Mouse (Mus musculus) ES-Bruce4 (cell line): Measurements from ENCODE around the gene Sspo. TPM values are rescaled to one million over a fixed set of nuclear protein-coding genes. Genes with fewer than 3 reads are reported as not detected.

Experiments used
- H3K27ac ChIP-seq: 2 replicates; pipeline ENCODE4 v1.5.1; 2012; ENCODE audit warnings: low read length, inconsistent platforms; ENCODE audit not compliant: insufficient read depth
- H3K27me3 ChIP-seq: 2 replicates; pipeline ENCODE4 v1.6.1; 2012; ENCODE audit warnings: mild to moderate bottlenecking, low read length, inconsistent platforms; ENCODE audit not compliant: control insufficient read depth, poor library complexity, insufficient read depth, severe bottlenecking
- H3K36me3 ChIP-seq: 2 replicates; pipeline ENCODE4 v1.6.1; 2012; ENCODE audit warnings: inconsistent platforms, mild to moderate bottlenecking, low read length, moderate library complexity; ENCODE audit not compliant: control insufficient read depth, poor library complexity, insufficient read depth, severe bottlenecking
- H3K4me1 ChIP-seq: one replicate; pipeline ENCODE4 v1.8.1; 2011; ENCODE audit warnings: low read length; ENCODE audit not compliant: control insufficient read depth, insufficient read depth
- H3K4me3 ChIP-seq: 2 replicates; pipeline ENCODE4 v1.5.1; 2011; ENCODE audit warnings: low read depth, mild to moderate bottlenecking, low read length
- H3K9ac ChIP-seq: 2 replicates; pipeline ENCODE4 v1.6.1; 2012; ENCODE audit warnings: low read depth, mild to moderate bottlenecking, inconsistent platforms; ENCODE audit not compliant: poor library complexity, severe bottlenecking
- H3K9me3 ChIP-seq: replicated peaks from 2 replicates; pipeline ENCODE4 v1.6.1; 2012; ENCODE audit warnings: mild to moderate bottlenecking, low read length, inconsistent platforms; ENCODE audit not compliant: control insufficient read depth, poor library complexity, insufficient read depth, severe bottlenecking
- CTCF ChIP-seq: IDR thresholded peaks from one replicate; pipeline ENCODE4 v1.8.1; 2011; ENCODE audit warnings: low read depth, low read length
- EP300 ChIP-seq: IDR thresholded peaks from 2 replicates; pipeline ENCODE4 v1.6.1; 2011; ENCODE audit warnings: low read depth, low read length; ENCODE audit not compliant: insufficient read depth
- POLR2A ChIP-seq: IDR thresholded peaks from one replicate; pipeline ENCODE4 v1.8.1; 2011; ENCODE audit warnings: low read length; ENCODE audit not compliant: insufficient read depth
- polyA plus RNA-seq: library from polyadenylated mRNA; stranded (reverse); fragments of >200 nt; gene quantifications from 2 replicates; pipeline ENCODE4 v1.2.4, GENCODE M21; 2011; ENCODE audit warnings: low read depth; ENCODE audit not compliant: missing spikeins, insufficient read depth, insufficient read length

Gene Sspo
- 0.19 and 0.29 TPM in 2 replicates for polyA plus RNA-seq

- H3K9me3 ChIP-seq, result no peaks in the 10 kb centered on the region
- TF ChIP-seq CTCF, result no peak
- no peak for TF ChIP-seq EP300
- no peak for TF ChIP-seq POLR2A
- H3K27ac ChIP-seq, result no peak within 1 kb of the TSS
Observed at GRCm38 (mm10) chr6:48447929-48448328, at the start of gene Sspo. Gene Sspo, plus strand, starts transcription at chr6:48448229.

GRCm38 (mm10) chr6:48399906-48400305 is 48.1 kb upstream of the Sspo start:
- TF ChIP-seq EP300 (no peak), CTCF (no peak), POLR2A (no peak)
- Histone ChIP-seq H3K4me1 (no peaks in the 10 kb centered on the region), H3K36me3 (no peaks in the 10 kb centered on the region; the same call in none of the 2 replicates), H3K9ac (no peak overlapping the region), H3K4me3 (no peak overlapping the region), H3K27ac (no peak overlapping the region), H3K27me3 (no peaks in the 10 kb centered on the region), H3K9me3 (no peaks in the 10 kb centered on the region)

More at GRCm38 (mm10) chr6:48447929-48448328, at the start of gene Sspo:
- no peak within 1 kb of the TSS for H3K4me3 ChIP-seq
- H3K36me3 ChIP-seq, result no peaks in the 10 kb centered on the region
- no peaks in the 10 kb centered on the region for H3K4me1 ChIP-seq
- no peaks in the 10 kb centered on the region; the same call in 1 of the 2 replicates for H3K27me3 ChIP-seq
- H3K9ac ChIP-seq, result no peak within 1 kb of the TSS

GRCm38 (mm10) chr6:48404071-48404470 is 44.0 kb upstream of the Sspo start:
- no peaks in the 10 kb centered on the region for H3K9me3 ChIP-seq
- TF ChIP-seq POLR2A (no peak), CTCF (no peak), EP300 (no peak)
- H3K4me1 ChIP-seq, result no peaks in the 10 kb centered on the region
- H3K9ac ChIP-seq, result no peak overlapping the region
- H3K27ac ChIP-seq, result no peak overlapping the region
- H3K4me3 ChIP-seq, result no peak overlapping the region
- peaks cover 3% of the 10 kb centered on the region for H3K36me3 ChIP-seq
- H3K27me3 ChIP-seq, result no peaks in the 10 kb centered on the region

- H3K27ac ChIP-seq, result no peak overlapping the region
- TF ChIP-seq CTCF, result no peak
- no peak for TF ChIP-seq POLR2A
- TF ChIP-seq EP300, result no peak
- H3K27me3 ChIP-seq, result no peaks in the 10 kb centered on the region
- no peaks in the 10 kb centered on the region for H3K9me3 ChIP-seq
- no peak overlapping the region for H3K9ac ChIP-seq
- no peaks in the 10 kb centered on the region for H3K4me1 ChIP-seq
- peaks cover 30% of the 10 kb centered on the region for H3K36me3 ChIP-seq
- no peak overlapping the region for H3K4me3 ChIP-seq
Observed at GRCm38 (mm10) chr6:48409726-48410343, 38.2 kb upstream of the Sspo start.

- H3K4me3 ChIP-seq, result no peak overlapping the region
- no peaks in the 10 kb centered on the region for H3K4me1 ChIP-seq
- no peaks in the 10 kb centered on the region for H3K9me3 ChIP-seq
- H3K27ac ChIP-seq, result no peak overlapping the region
- H3K27me3 ChIP-seq, result no peaks in the 10 kb centered on the region
- no peak for TF ChIP-seq POLR2A
- TF ChIP-seq EP300, result no peak
- no peak for TF ChIP-seq CTCF
- no peak overlapping the region for H3K9ac ChIP-seq
- H3K36me3 ChIP-seq, result peaks cover 30% of the 10 kb centered on the region
Observed at GRCm38 (mm10) chr6:48410551-48410950, 37.5 kb upstream of the Sspo start.

GRCm38 (mm10) chr6:48411193-48412092 is 36.6 kb upstream of the Sspo start:
- H3K4me3 ChIP-seq, result no peak overlapping the region
- no peak overlapping the region for H3K9ac ChIP-seq
- no peaks in the 10 kb centered on the region for H3K9me3 ChIP-seq
- no peaks in the 10 kb centered on the region for H3K4me1 ChIP-seq
- H3K36me3 ChIP-seq, result peaks cover 30% of the 10 kb centered on the region
- TF ChIP-seq POLR2A, result no peak
- TF ChIP-seq EP300, result no peak
- no peak for TF ChIP-seq CTCF
- no peak overlapping the region for H3K27ac ChIP-seq
- no peaks in the 10 kb centered on the region for H3K27me3 ChIP-seq
